ENCODE assay signal across 8 mouse cellular contexts in genomic region chr13:78482929-78483759, GRCm38 (mm10).
DNase-seq lines count a peak whose midpoint lies in the region; ATAC-seq and TF ChIP-seq lines count a peak whose summit lies in the region.

No protein-coding gene starts in this region.

- no peaks in the 10 kb centered on the region for H3K9me3 ChIP-seq in forebrain, embryonic 14.5 days (replicated peaks; ENCODE audit: control insufficient read depth, low read length)
- H3K9me3 ChIP-seq in forebrain, embryonic 11.5 days (ENCODE audit: control insufficient read depth, low read length), result no peaks in the 10 kb centered on the region
- H3K9me3 ChIP-seq in intestine, embryonic 16.5 days (ENCODE audit: control insufficient read depth, low read length), result no peaks in the 10 kb centered on the region

- intact Hi-C loops in gastrocnemius, adult 2 months (cut with DNase I), result no loop called here

- no peak for TF ChIP-seq POLR2A in lung, adult 2 months (IDR thresholded peaks at IDR 0.05; ENCODE audit: borderline replicate concordance, extremely low read depth, low read depth, low read length)

- H3K36me3 ChIP-seq in forebrain, embryonic 14.5 days (ENCODE audit: control insufficient read depth, insufficient read depth, low read length), result no peaks in the 10 kb centered on the region
- no peaks in the 10 kb centered on the region for H3K36me3 ChIP-seq in forebrain, embryonic 11.5 days (ENCODE audit: control insufficient read depth, insufficient read depth, low read length)
- H3K36me3 ChIP-seq in intestine, embryonic 16.5 days (ENCODE audit: control insufficient read depth, insufficient read depth, low read length), result no peaks in the 10 kb centered on the region

- H3K27me3 ChIP-seq in forebrain, embryonic 14.5 days (replicated peaks; ENCODE audit: control insufficient read depth, insufficient read depth, low read length), result no peaks in the 10 kb centered on the region
- no peaks in the 10 kb centered on the region for H3K27me3 ChIP-seq in forebrain, embryonic 11.5 days (ENCODE audit: control insufficient read depth, insufficient read depth, low read length)
- H3K27me3 ChIP-seq in intestine, embryonic 16.5 days (replicated peaks; ENCODE audit: control insufficient read depth, insufficient read depth, low read length), result no peaks in the 10 kb centered on the region

- peak; percentile 66; the same call in 1 of the 2 replicates for ATAC-seq in forebrain, embryonic 14.5 days
- no peak for ATAC-seq in forebrain, embryonic 11.5 days (replicated peaks; ENCODE audit: low FRiP score)
- ATAC-seq in intestine, embryonic 16.5 days, result peak; percentile 56; the same call in 1 of the 2 replicates

- no peak overlapping the region for H3K9ac ChIP-seq in forebrain, embryonic 14.5 days (ENCODE audit: low read length)
- H3K9ac ChIP-seq in forebrain, embryonic 11.5 days (ENCODE audit: low read length), result no peak overlapping the region
- no peak overlapping the region for H3K9ac ChIP-seq in intestine, embryonic 16.5 days (ENCODE audit: low read depth, low read length)

- H3K4me2 ChIP-seq in forebrain, embryonic 14.5 days (ENCODE audit: low read length), result no peak overlapping the region
- no peak overlapping the region for H3K4me2 ChIP-seq in forebrain, embryonic 11.5 days (ENCODE audit: low read depth, low read length, severe bottlenecking)
- no peak overlapping the region for H3K4me2 ChIP-seq in intestine, embryonic 16.5 days (ENCODE audit: low read depth, low read length)

- H3K27ac ChIP-seq in forebrain, embryonic 14.5 days (ENCODE audit: low read depth, low read length), result no peak overlapping the region
- H3K27ac ChIP-seq in forebrain, embryonic 11.5 days (ENCODE audit: low read depth, low read length), result no peak overlapping the region
- no peak overlapping the region for H3K27ac ChIP-seq in gastrocnemius, adult 2 months
- no peak overlapping the region for H3K27ac ChIP-seq in intestine, embryonic 16.5 days (ENCODE audit: low read length)

- no peak overlapping the region for H3K4me3 ChIP-seq in forebrain, embryonic 14.5 days (ENCODE audit: low read depth, low read length)
- H3K4me3 ChIP-seq in forebrain, embryonic 11.5 days (ENCODE audit: low read depth, low read length), result no peak overlapping the region
- peak overlapping the region; percentile 32 for H3K4me3 ChIP-seq in gastrocnemius, adult 2 months
- no peak overlapping the region for H3K4me3 ChIP-seq in intestine, embryonic 16.5 days (ENCODE audit: low read length)
- no peak overlapping the region for H3K4me3 ChIP-seq in lung, adult 2 months (replicated peaks; ENCODE audit: extremely low read depth, low read depth, low read length)

- WGBS in forebrain, embryonic 14.5 days, result 58% methylated on average over 9 of the region's 9 CpGs
- WGBS in forebrain, embryonic 11.5 days, result 83% methylated on average over 9 of the region's 9 CpGs
- WGBS in intestine, embryonic 16.5 days, result 47% methylated on average over 9 of the region's 9 CpGs
- 17% methylated on average over 9 of the region's 9 CpGs for WGBS in lung, adult 2 months

- peaks cover 3% of the 10 kb centered on the region; the same call in 1 of the 2 replicates for H3K4me1 ChIP-seq in forebrain, embryonic 14.5 days (ENCODE audit: control insufficient read depth, insufficient read depth, low read length)
- H3K4me1 ChIP-seq in forebrain, embryonic 11.5 days (replicated peaks; ENCODE audit: control insufficient read depth, insufficient read depth, low read length), result no peaks in the 10 kb centered on the region
- H3K4me1 ChIP-seq in intestine, embryonic 16.5 days (ENCODE audit: control insufficient read depth, insufficient read depth, low read length), result no peaks in the 10 kb centered on the region
- no peaks in the 10 kb centered on the region for H3K4me1 ChIP-seq in lung, adult 2 months (ENCODE audit: control insufficient read depth, insufficient read depth, low read length)

- no peak for TF ChIP-seq CTCF in gastrocnemius, adult 2 months (IDR thresholded peaks at IDR 0.05)
- TF ChIP-seq CTCF in lung, adult 2 months (IDR thresholded peaks at IDR 0.05; ENCODE audit: insufficient read depth, low read length), result no peak

- DNase-seq in forebrain, embryonic 14.5 days (ENCODE audit: low spot score), result peak; percentile 69
- DNase-seq in forebrain, embryonic 11.5 days (ENCODE audit: low spot score), result no peak
- peak; percentile 33 for DNase-seq in MEL-GATA-1-ER (ENCODE audit: extremely low read depth, low read depth)
- DNase-seq in gastrocnemius, adult 2 months, result peak; percentile 56
- peak; percentile 49 for DNase-seq in lung, adult 2 months
- no peak for DNase-seq in T-cell, adult 2 months (ENCODE audit: low spot score)
- DNase-seq in thymus, postnatal 25 days, result no peak

Comparison
In these comparisons a context has a peak if more than half of its experiments do, and no peak if none do; other contexts are left out.
1. DNase-seq: peak in forebrain, embryonic 14.5 days (single experiment), MEL-GATA-1-ER (single experiment), gastrocnemius, adult 2 months (single experiment) and lung, adult 2 months (single experiment); none in forebrain, embryonic 11.5 days (single experiment), T-cell, adult 2 months (single experiment) and thymus, postnatal 25 days (single experiment).